In genomic region chr1:74505721-74506464, GRCm38 (mm10) we compare ENCODE assay signal across 8 mouse cellular contexts. TPM values are rescaled to one million over a fixed set of nuclear protein-coding genes. Genes with fewer than 3 reads are reported as not detected.
DNase-seq lines count a peak whose midpoint lies in the region; ATAC-seq and TF ChIP-seq lines count a peak whose summit lies in the region.

Gene Cnot9 (plus strand): TSS chr1:74506058.

- H3K36me3 ChIP-seq in CH12.LX (replicated peaks in 1 of 2; ENCODE audit: control insufficient read depth in 1 of 2, insufficient read depth in 1 of 2, low read length in 1 of 2), result peaks cover 0 to 20% of the 10 kb centered on the region in 2 experiments
- H3K36me3 ChIP-seq in forebrain, embryonic 11.5 days (ENCODE audit: control insufficient read depth, insufficient read depth, low read length), result no peaks in the 10 kb centered on the region
- no peaks in the 10 kb centered on the region; the same call in 1 of the 2 replicates for H3K36me3 ChIP-seq in heart, embryonic 16.5 days (ENCODE audit: control insufficient read depth, insufficient read depth)
- H3K36me3 ChIP-seq in liver, embryonic 15.5 days (replicated peaks), result peaks cover 17% of the 10 kb centered on the region
- H3K36me3 ChIP-seq in neural tube, embryonic 12.5 days, result no peaks in the 10 kb centered on the region

- no peak for TF ChIP-seq EP300 in CH12.LX (IDR thresholded peaks at IDR 0.05; ENCODE audit: low read length)

- peak; percentile 75 for TF ChIP-seq POLR2A in CH12.LX (IDR thresholded peaks at IDR 0.05; ENCODE audit: low read depth, low read length)

- in situ Hi-C loops in CH12.LX (cut with MboI; ENCODE audit: low pct_ligation_motif_present, low pct_unique_long_range_greater_than_20kb, low sequenced_read_pairs), result no loop called here

- H3K9me3 ChIP-seq in CH12.LX (replicated peaks; ENCODE audit: low read length), result no peaks in the 10 kb centered on the region
- no peaks in the 10 kb centered on the region for H3K9me3 ChIP-seq in forebrain, embryonic 11.5 days (ENCODE audit: control insufficient read depth, low read length)
- H3K9me3 ChIP-seq in heart, embryonic 16.5 days (replicated peaks; ENCODE audit: control insufficient read depth, low read length), result no peaks in the 10 kb centered on the region
- H3K9me3 ChIP-seq in liver, embryonic 15.5 days (replicated peaks), result no peaks in the 10 kb centered on the region
- no peaks in the 10 kb centered on the region for H3K9me3 ChIP-seq in neural tube, embryonic 12.5 days

- H3K79me2 ChIP-seq in CH12.LX (replicated peaks; ENCODE audit: control insufficient read depth, extremely low read depth, insufficient read depth, poor library complexity, severe bottlenecking), result peaks cover 73% of the 10 kb centered on the region

- peak within 1 kb of the TSS; percentile 51 for H3K27ac ChIP-seq in CH12.LX (ENCODE audit: insufficient read depth, low read depth)
- peak within 1 kb of the TSS; percentile 94 for H3K27ac ChIP-seq in forebrain, embryonic 11.5 days (ENCODE audit: low read depth, low read length)
- peak within 1 kb of the TSS; percentile 95 for H3K27ac ChIP-seq in heart, embryonic 16.5 days (ENCODE audit: low read length)
- H3K27ac ChIP-seq in liver, embryonic 15.5 days (replicated peaks), result peak within 1 kb of the TSS; percentile 91
- H3K27ac ChIP-seq in neural tube, embryonic 12.5 days, result peak within 1 kb of the TSS; percentile 80

- H3K27me3 ChIP-seq in CH12.LX (replicated peaks), result no peaks in the 10 kb centered on the region
- no peaks in the 10 kb centered on the region for H3K27me3 ChIP-seq in forebrain, embryonic 11.5 days (ENCODE audit: control insufficient read depth, insufficient read depth, low read length)
- H3K27me3 ChIP-seq in heart, embryonic 16.5 days (ENCODE audit: control insufficient read depth, insufficient read depth, low read length), result no peaks in the 10 kb centered on the region
- no peaks in the 10 kb centered on the region for H3K27me3 ChIP-seq in liver, embryonic 15.5 days
- H3K27me3 ChIP-seq in neural tube, embryonic 12.5 days (replicated peaks), result no peaks in the 10 kb centered on the region

- peak; percentile 99 for DNase-seq in CH12.LX (ENCODE audit: extremely low read depth)
- DNase-seq in c-Kit-positive CD71-positive TER-119-negative erythroid progenitor cells, embryonic 14.5 days (ENCODE audit: low read depth), result peak; percentile 98
- DNase-seq in forebrain, embryonic 11.5 days (ENCODE audit: low spot score), result peak; percentile 100
- DNase-seq in kidney, postnatal 36 days, result peak; percentile 100
- peak; percentile 98 for DNase-seq in telencephalon, adult 2 months (ENCODE audit: low read depth, low spot score)

- peak within 1 kb of the TSS; percentile 92; the same call in 1 of the 2 replicates for H3K4me2 ChIP-seq in CH12.LX (ENCODE audit: insufficient read depth, low read depth, poor library complexity, severe bottlenecking)
- peak within 1 kb of the TSS; percentile 85 for H3K4me2 ChIP-seq in forebrain, embryonic 11.5 days (ENCODE audit: low read depth, low read length, severe bottlenecking)
- peak within 1 kb of the TSS; percentile 85 for H3K4me2 ChIP-seq in heart, embryonic 16.5 days (ENCODE audit: low read depth, low read length)
- peak within 1 kb of the TSS; percentile 89 for H3K4me2 ChIP-seq in liver, embryonic 15.5 days
- H3K4me2 ChIP-seq in neural tube, embryonic 12.5 days (replicated peaks), result peak within 1 kb of the TSS; percentile 92

- dilution Hi-C loops in CH12.LX (cut with MboI; ENCODE audit: extremely low pct_ligation_motif_present, extremely low pct_unique_long_range_greater_than_20kb, low sequenced_read_pairs), result no loop called here

- peak within 1 kb of the TSS; percentile 90 to 98 (median 96) for H3K4me3 ChIP-seq in CH12.LX (replicated peaks in 1 of 3; ENCODE audit: low read depth in 2 of 3, low read length in 2 of 3, poor library complexity in 1 of 3)
- peak within 1 kb of the TSS; percentile 79 for H3K4me3 ChIP-seq in forebrain, embryonic 11.5 days (ENCODE audit: low read depth, low read length)
- peak within 1 kb of the TSS; percentile 96 for H3K4me3 ChIP-seq in heart, embryonic 16.5 days (ENCODE audit: low read length)
- H3K4me3 ChIP-seq in liver, embryonic 15.5 days (replicated peaks), result peak within 1 kb of the TSS; percentile 92
- H3K4me3 ChIP-seq in neural tube, embryonic 12.5 days, result peak within 1 kb of the TSS; percentile 85

- no peak for TF ChIP-seq CTCF in CH12.LX (conservative IDR thresholded peaks at IDR 0.05 in 1 of 2, IDR thresholded peaks at IDR 0.05 in 1 of 2; ENCODE audit: low read depth in 2 of 2, low read length in 2 of 2)

- TF ChIP-seq RAD21 in CH12.LX (IDR thresholded peaks at IDR 0.05; ENCODE audit: low read depth, low read length), result no peak

- ATAC-seq in forebrain, embryonic 11.5 days (replicated peaks; ENCODE audit: low FRiP score), result peak; percentile 99
- peak; percentile 99 for ATAC-seq in heart, embryonic 16.5 days (replicated peaks; ENCODE audit: extremely low read depth, insufficient read depth, low FRiP score)
- peak; percentile 96 for ATAC-seq in liver, embryonic 15.5 days (ENCODE audit: insufficient read depth)
- ATAC-seq in neural tube, embryonic 12.5 days (ENCODE audit: low FRiP score, low read depth), result peak; percentile 100

- under 1% methylated on average over 63 of the region's 64 CpGs for WGBS in forebrain, embryonic 11.5 days
- under 1% methylated on average over 64 of the region's 64 CpGs for WGBS in heart, embryonic 16.5 days
- under 1% methylated on average over 64 of the region's 64 CpGs for WGBS in liver, embryonic 15.5 days (ENCODE audit: insufficient replicate concordance)
- under 1% methylated on average over 64 of the region's 64 CpGs for WGBS in neural tube, embryonic 12.5 days

- H3K9ac ChIP-seq in CH12.LX (ENCODE audit: insufficient read depth, low read depth), result peak within 1 kb of the TSS; percentile 75
- H3K9ac ChIP-seq in forebrain, embryonic 11.5 days (ENCODE audit: low read length), result peak within 1 kb of the TSS; percentile 92
- H3K9ac ChIP-seq in heart, embryonic 16.5 days (ENCODE audit: low read length), result peak within 1 kb of the TSS; percentile 97
- H3K9ac ChIP-seq in liver, embryonic 15.5 days, result peak within 1 kb of the TSS; percentile 95
- H3K9ac ChIP-seq in neural tube, embryonic 12.5 days, result peak within 1 kb of the TSS; percentile 85

- peaks cover 8 to 54% of the 10 kb centered on the region in 2 experiments; a peak in 3 of 4 replicates for H3K4me1 ChIP-seq in CH12.LX (ENCODE audit: control insufficient read depth in 1 of 2, insufficient read depth in 2 of 2)
- H3K4me1 ChIP-seq in forebrain, embryonic 11.5 days (replicated peaks; ENCODE audit: control insufficient read depth, insufficient read depth, low read length), result peaks cover 8% of the 10 kb centered on the region; the same call in 1 of the 2 replicates
- peaks cover 33% of the 10 kb centered on the region for H3K4me1 ChIP-seq in heart, embryonic 16.5 days (ENCODE audit: control insufficient read depth, insufficient read depth, low read length)
- H3K4me1 ChIP-seq in liver, embryonic 15.5 days (replicated peaks), result peaks cover 55% of the 10 kb centered on the region
- H3K4me1 ChIP-seq in neural tube, embryonic 12.5 days, result peaks cover 19% of the 10 kb centered on the region

TF ChIP-seq in CH12.LX, 34 proteins besides CTCF, POLR2A, EP300 and RAD21 (continues in another document):
- TF ChIP-seq SMC3 (IDR thresholded peaks at IDR 0.05; ENCODE audit: low read depth, low read length) (no peak), E2F4 (IDR thresholded peaks at IDR 0.05; ENCODE audit: insufficient replicate concordance, low read depth, low read length) (peak; percentile 99), ELF1 (IDR thresholded peaks at IDR 0.05; ENCODE audit: low read depth, low read length) (peak; percentile 65), MEF2A (IDR thresholded peaks at IDR 0.05; ENCODE audit: borderline replicate concordance, low read depth, low read length) (peak; percentile 38; the same call in 1 of the 2 replicates), MAX (IDR thresholded peaks at IDR 0.05; ENCODE audit: low read length) (peak; percentile 85), TBP (conservative IDR thresholded peaks at IDR 0.05; ENCODE audit: low read depth, low read length) (peak; percentile 57; the same call in 1 of the 2 replicates), ZNF384 (IDR thresholded peaks at IDR 0.05; ENCODE audit: low read depth, low read length) (no peak), ZMIZ1 (IDR thresholded peaks at IDR 0.05; ENCODE audit: low read depth, low read length) (peak; percentile 86), MAFK (IDR thresholded peaks at IDR 0.05; ENCODE audit: insufficient replicate concordance, low read length) (no peak), BHLHE40 (IDR thresholded peaks at IDR 0.05; ENCODE audit: low read depth, low read length) (peak; percentile 51; the same call in 1 of the 2 replicates), CHD1 (IDR thresholded peaks at IDR 0.05; ENCODE audit: low read depth, low read length) (peak; percentile 52; the same call in 1 of the 2 replicates), ETS1 (conservative IDR thresholded peaks at IDR 0.05; ENCODE audit: low read depth, low read length) (no peak), GABPA (IDR thresholded peaks at IDR 0.05; ENCODE audit: insufficient replicate concordance, low read depth, low read length) (no peak), USF1 (IDR thresholded peaks at IDR 0.05; ENCODE audit: low read depth, low read length) (no peak), KAT2A (IDR thresholded peaks at IDR 0.05; ENCODE audit: insufficient replicate concordance, low read length) (peak; percentile 86), MYC (IDR thresholded peaks at IDR 0.05; ENCODE audit: low read depth, low read length) (peak; percentile 61; the same call in 1 of the 2 replicates), NRF1 (IDR thresholded peaks at IDR 0.05; ENCODE audit: low read depth, low read length) (peak; percentile 97), SIN3A (IDR thresholded peaks at IDR 0.05; ENCODE audit: low read length) (peak; percentile 77), PAX5 (IDR thresholded peaks at IDR 0.05; ENCODE audit: low read length) (no peak), IRF4 (IDR thresholded peaks at IDR 0.05; ENCODE audit: low read depth, low read length) (peak; percentile 23; the same call in 1 of the 2 replicates), MAZ (IDR thresholded peaks at IDR 0.05; ENCODE audit: low read depth, low read length) (peak; percentile 89), ZKSCAN1 (IDR thresholded peaks at IDR 0.05; ENCODE audit: borderline replicate concordance, low read depth, low read length) (no peak), ZC3H11A (IDR thresholded peaks at IDR 0.05; ENCODE audit: low read depth, low read length) (no peak)

RNA-seq across cellular contexts. Expression of gene Cnot9, which starts in this region (rescaled TPM):
- total RNA-seq in CH12.LX (2012; rRNA removed) (46.1 and 52.3 TPM in 2 replicates), CH12.LX (2014; rRNA removed) (80.8 and 84.5 TPM in 2 replicates)
- 58.5 and 70.5 TPM in 2 replicates for polyA plus RNA-seq in CH12.LX (2012; ENCODE audit: insufficient read length, low read depth)
- polyA plus RNA-seq in forebrain, embryonic 11.5 days (2014; fragmentation: Nextera tagmentation; extraction: Ambion mirVana), result 98.2 and 99.2 TPM in 2 replicates
- polyA plus RNA-seq in heart, embryonic 16.5 days (2015; fragmentation: Nextera tagmentation; extraction: Ambion mirVana), result 28.3 and 32.1 TPM in 2 replicates
- 30.3 and 31.4 TPM in 2 replicates for polyA plus RNA-seq in liver, embryonic 15.5 days (2015; fragmentation: Nextera tagmentation; extraction: Ambion mirVana)
- 60.5 and 62.1 TPM in 2 replicates for polyA plus RNA-seq in neural tube, embryonic 12.5 days (2016; fragmentation: Nextera tagmentation; extraction: Ambion mirVana)

Comparison
In these comparisons a context has a peak if more than half of its experiments do, and no peak if none do; other contexts are left out.
1. Peak in every context shown above with its lines: DNase-seq, ATAC-seq, H3K4me3 ChIP-seq and H3K27ac ChIP-seq.